Mouse (Mus musculus) testis, postnatal 14 days (tissue): ENCODE measurements at regions not wholly inside any gene's neighbourhood (a gene's known extent, or its start where the extent isn't known, plus 50 kb on each side); places are given as distances from the start of the nearest gene placed in this dataset.

ENCODE experiments used
- DNase-seq: peaks from one replicate; pipeline ENCODE4 v3.0.0; 2021; ENCODE audit warnings: low spot score

GRCm38 (mm10) chr13:97607221-97607723, 153.2 kb downstream of the Gm10260 start:
- no peak for DNase-seq

- no peak for DNase-seq
These were observed 156.0 kb downstream of the Gm10260 start for GRCm38 (mm10) chr13:97604451-97604850.

GRCm38 (mm10) chr13:97601135-97601730, 159.2 kb downstream of the Gm10260 start:
- no peak for DNase-seq

- no peak for DNase-seq
These were observed 160.3 kb downstream of the Gm10260 start for GRCm38 (mm10) chr13:97600136-97600535.

GRCm38 (mm10) chr13:97598507-97599431, 161.7 kb downstream of the Gm10260 start:
- DNase-seq, result peak; percentile 10

- no peak for DNase-seq
These were observed 165.6 kb downstream of the Gm10260 start for GRCm38 (mm10) chr13:97594851-97595250.

- no peak for DNase-seq
These were observed 170.8 kb downstream of the Gm10260 start for GRCm38 (mm10) chr13:97589626-97590025.

GRCm38 (mm10) chr13:97588085-97588484, 172.3 kb downstream of the Gm10260 start:
- no peak for DNase-seq

GRCm38 (mm10) chr13:97587088-97587487, 173.3 kb downstream of the Gm10260 start:
- DNase-seq, result no peak

- no peak for DNase-seq
These were observed 176.4 kb downstream of the Gm10260 start for GRCm38 (mm10) chr13:97584045-97584444.

GRCm38 (mm10) chr13:97581380-97581779, 179.1 kb downstream of the Gm10260 start:
- DNase-seq, result no peak

GRCm38 (mm10) chr13:97580241-97580874, 180.1 kb downstream of the Gm10260 start:
- no peak for DNase-seq

- DNase-seq, result no peak
These were observed 181.8 kb downstream of the Gm10260 start for GRCm38 (mm10) chr13:97578595-97578994.

GRCm38 (mm10) chr13:97577081-97577785, 183.2 kb downstream of the Gm10260 start:
- no peak for DNase-seq

GRCm38 (mm10) chr13:97573601-97574000, 186.8 kb downstream of the Gm10260 start:
- no peak for DNase-seq

GRCm38 (mm10) chr13:97572352-97572751, 188.1 kb downstream of the Gm10260 start:
- no peak for DNase-seq

GRCm38 (mm10) chr13:97570009-97570408, 190.4 kb downstream of the Gm10260 start:
- DNase-seq, result no peak

- DNase-seq, result no peak
These were observed 192.8 kb downstream of the Gm10260 start for GRCm38 (mm10) chr13:97567632-97568031.

GRCm38 (mm10) chr13:97566071-97566470, 194.4 kb downstream of the Gm10260 start:
- DNase-seq, result peak; percentile 22

- no peak for DNase-seq
These were observed 198.2 kb downstream of the Gm10260 start for GRCm38 (mm10) chr13:97562241-97562640.

- DNase-seq, result no peak
These were observed 199.6 kb downstream of the Gm10260 start for GRCm38 (mm10) chr13:97560789-97561188.
